Mouse (Mus musculus): Measurements from ENCODE around the gene Glyat.

DNA sequence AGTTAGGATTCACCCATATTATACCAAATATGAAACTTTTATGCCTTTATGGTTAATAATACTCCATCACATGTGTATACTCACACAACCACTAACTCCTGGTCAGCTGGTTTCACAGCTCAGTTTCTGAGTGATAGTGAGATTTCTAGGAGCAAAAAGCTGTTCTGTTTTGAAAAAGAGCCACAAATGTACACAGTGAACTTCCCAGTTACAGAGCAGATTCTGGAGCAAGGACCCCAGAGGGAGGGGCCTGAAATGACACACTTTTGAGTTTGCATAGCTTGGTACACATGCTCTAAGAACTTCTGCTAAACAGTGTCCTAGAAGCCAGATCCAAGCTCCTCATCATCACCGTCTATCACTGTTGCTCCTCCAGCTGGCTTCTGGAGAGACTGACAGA lies 33.4 kb upstream of the Glyat start, which contains the start of gene Gm4952:
- TF ChIP-seq POLR2A (IDR thresholded peaks at IDR 0.05; ENCODE audit: borderline replicate concordance, insufficient read depth, low read length) (no peak), CTCF (IDR thresholded peaks at IDR 0.05; ENCODE audit: borderline replicate concordance, insufficient read depth, low read depth, low read length) (no peak)
